Mouse (Mus musculus): Measurements from ENCODE around the gene Dbx1.

Dbx1 gene

GRCm38 (mm10) chr7:49633375-49633956 is 3.2 kb downstream of the Dbx1 start:
- DNase-seq (ENCODE audit: low spot score in 2 of 2): no peak

GRCm38 (mm10) chr7:49632391-49632790 is 4.3 kb downstream of the Dbx1 start:
- DNase-seq (ENCODE audit: low spot score in 2 of 2): no peak

GRCm38 (mm10) chr7:49631885-49632284 is 4.8 kb downstream of the Dbx1 start:
- no peak for DNase-seq (ENCODE audit: low spot score in 2 of 2)

GRCm38 (mm10) chr7:49620160-49620559 is 16.5 kb downstream of the Dbx1 start:
- DNase-seq (ENCODE audit: low spot score in 2 of 2): no peak

- DNase-seq (ENCODE audit: low spot score in 2 of 2): no peak
Observed at GRCm38 (mm10) chr7:49617087-49617486, 19.6 kb downstream of the Dbx1 start.

GRCm38 (mm10) chr7:49616258-49616735 is 20.4 kb downstream of the Dbx1 start:
- DNase-seq (ENCODE audit: low spot score in 2 of 2): peak in 1 of 2 experiments; percentile 51

- no peak for DNase-seq (ENCODE audit: low spot score in 2 of 2)
Observed at GRCm38 (mm10) chr7:49604965-49605795, 31.5 kb downstream of the Dbx1 start.

- no peak for DNase-seq (ENCODE audit: low spot score in 2 of 2)
Observed at GRCm38 (mm10) chr7:49604244-49604643, 32.4 kb downstream of the Dbx1 start.

GRCm38 (mm10) chr7:49601191-49601975 is 35.3 kb downstream of the Dbx1 start:
- DNase-seq (ENCODE audit: low spot score in 2 of 2): peak; percentile 66 to 67

- DNase-seq (ENCODE audit: low spot score in 2 of 2): no peak
Observed at GRCm38 (mm10) chr7:49599950-49600349, 36.7 kb downstream of the Dbx1 start.

- DNase-seq (ENCODE audit: low spot score in 2 of 2): no peak
Observed at GRCm38 (mm10) chr7:49598225-49598624, 38.4 kb downstream of the Dbx1 start.

- no peak for DNase-seq (ENCODE audit: low spot score in 2 of 2)
Observed at GRCm38 (mm10) chr7:49597776-49598175, 38.9 kb downstream of the Dbx1 start.

GRCm38 (mm10) chr7:49589635-49590034 is 47.0 kb downstream of the Dbx1 start:
- no peak for DNase-seq (ENCODE audit: low spot score in 2 of 2)

- DNase-seq (ENCODE audit: low spot score in 2 of 2): no peak
Observed at GRCm38 (mm10) chr7:49586530-49587120, 50.0 kb downstream of the Dbx1 start.

- no peak for DNase-seq (ENCODE audit: low spot score in 2 of 2)
Observed at GRCm38 (mm10) chr7:49583176-49583575, 53.5 kb downstream of the Dbx1 start.

GRCm38 (mm10) chr7:49582551-49582950 is 54.1 kb downstream of the Dbx1 start:
- DNase-seq (ENCODE audit: low spot score in 2 of 2): no peak

GRCm38 (mm10) chr7:49581951-49582350 is 54.7 kb downstream of the Dbx1 start:
- no peak for DNase-seq (ENCODE audit: low spot score in 2 of 2)
